Comparison of ENCODE assay signal across 8 mouse cellular contexts in the genomic region with DNA sequence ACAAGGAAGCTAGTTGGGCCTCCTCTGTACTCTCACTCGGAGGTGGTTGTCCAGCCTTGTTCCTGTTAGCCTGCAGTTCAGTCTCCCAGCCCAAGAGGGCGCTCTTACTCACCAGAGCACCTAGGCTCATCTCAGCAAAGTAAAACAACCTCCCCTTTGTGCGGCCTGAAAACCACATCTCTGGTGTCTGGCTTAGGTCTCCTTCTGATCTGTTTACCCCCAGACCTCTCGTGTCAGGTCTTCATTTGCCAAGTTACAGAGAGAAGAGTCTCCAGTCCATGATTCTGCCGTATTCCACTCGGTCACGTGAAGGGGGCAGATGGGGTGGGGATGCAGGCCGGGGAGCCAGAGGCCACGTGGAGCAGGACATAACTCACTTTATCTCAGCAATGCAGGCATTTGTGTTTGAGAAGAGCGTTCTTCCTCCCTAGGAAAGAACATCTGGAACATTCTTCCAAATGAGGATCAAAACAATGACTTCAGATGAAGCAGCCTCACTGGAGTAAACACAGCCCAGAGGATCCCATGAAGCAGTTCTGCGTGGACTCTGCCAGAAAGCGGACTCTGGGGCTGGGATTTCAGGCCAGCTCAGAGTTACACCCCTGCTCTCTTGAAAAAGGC. TPM values are rescaled to one million over a fixed set of nuclear protein-coding genes. Genes with fewer than 3 reads are reported as not detected.
DNase-seq lines count a peak whose midpoint lies in the region; ATAC-seq and TF ChIP-seq lines count a peak whose summit lies in the region.

No protein-coding gene starts in this region.

- no peak overlapping the region for H3K4me3 ChIP-seq in hindbrain, embryonic 11.5 days (ENCODE audit: low read depth, low read length)
- no peak overlapping the region for H3K4me3 ChIP-seq in hindbrain, embryonic 13.5 days
- no peak overlapping the region for H3K4me3 ChIP-seq in limb, embryonic 12.5 days (replicated peaks)
- no peak overlapping the region for H3K4me3 ChIP-seq in neural tube, embryonic 13.5 days
- H3K4me3 ChIP-seq in testis, adult 2 months (ENCODE audit: control insufficient read depth, low read depth, low read length): no peak overlapping the region

- no peak for ATAC-seq in hindbrain, embryonic 11.5 days (ENCODE audit: low FRiP score)
- no peak for ATAC-seq in hindbrain, embryonic 13.5 days (ENCODE audit: low FRiP score)
- ATAC-seq in limb, embryonic 12.5 days (ENCODE audit: insufficient number of reproducible peaks, insufficient read depth, low FRiP score, low TSS enrichment, low read depth): no peak
- ATAC-seq in neural tube, embryonic 13.5 days (ENCODE audit: low read depth): no peak

- H3K27me3 ChIP-seq in hindbrain, embryonic 11.5 days (ENCODE audit: control insufficient read depth, insufficient read depth, low read length): no peaks in the 10 kb centered on the region
- H3K27me3 ChIP-seq in hindbrain, embryonic 13.5 days: no peaks in the 10 kb centered on the region
- H3K27me3 ChIP-seq in limb, embryonic 12.5 days: no peaks in the 10 kb centered on the region
- no peaks in the 10 kb centered on the region for H3K27me3 ChIP-seq in neural tube, embryonic 13.5 days
- H3K27me3 ChIP-seq in testis, adult 2 months (ENCODE audit: control insufficient read depth, insufficient read depth, low read length): no peaks in the 10 kb centered on the region

- peak; percentile 80 for DNase-seq in hindbrain, embryonic 11.5 days (ENCODE audit: low spot score)
- DNase-seq in cerebellum, adult 8-10 months: peak; percentile 43
- DNase-seq in gastrocnemius, postnatal 10 days: peak; percentile 77
- peak; percentile 86 for DNase-seq in kidney, adult 18-20 months

- H3K9ac ChIP-seq in hindbrain, embryonic 11.5 days (ENCODE audit: low read depth, low read length): no peak overlapping the region
- no peak overlapping the region for H3K9ac ChIP-seq in hindbrain, embryonic 13.5 days
- no peak overlapping the region for H3K9ac ChIP-seq in limb, embryonic 12.5 days (replicated peaks)
- no peak overlapping the region for H3K9ac ChIP-seq in neural tube, embryonic 13.5 days

- no peak overlapping the region for H3K27ac ChIP-seq in hindbrain, embryonic 11.5 days (ENCODE audit: low read depth, low read length)
- H3K27ac ChIP-seq in hindbrain, embryonic 13.5 days: no peak overlapping the region
- peak overlapping the region; percentile 76 for H3K27ac ChIP-seq in limb, embryonic 12.5 days
- H3K27ac ChIP-seq in neural tube, embryonic 13.5 days (replicated peaks): 0 out of 2 replicates have a peak overlapping the region, but pooled peaks have one; percentile 23
- H3K27ac ChIP-seq in testis, adult 2 months (ENCODE audit: control insufficient read depth, insufficient read depth, low read depth, low read length): no peak overlapping the region; the same call in 1 of the 2 replicates

- no peak overlapping the region for H3K4me2 ChIP-seq in hindbrain, embryonic 11.5 days (replicated peaks; ENCODE audit: low read depth, low read length)
- H3K4me2 ChIP-seq in hindbrain, embryonic 13.5 days: no peak overlapping the region
- no peak overlapping the region for H3K4me2 ChIP-seq in limb, embryonic 12.5 days
- no peak overlapping the region for H3K4me2 ChIP-seq in neural tube, embryonic 13.5 days

- peak; percentile 95 for TF ChIP-seq CTCF in testis, adult 2 months (IDR thresholded peaks at IDR 0.05; ENCODE audit: control insufficient read depth, insufficient read depth, insufficient replicate concordance, low read depth, low read length)

- H3K9me3 ChIP-seq in hindbrain, embryonic 11.5 days (ENCODE audit: control insufficient read depth, low read length): no peaks in the 10 kb centered on the region
- H3K9me3 ChIP-seq in hindbrain, embryonic 13.5 days: no peaks in the 10 kb centered on the region
- H3K9me3 ChIP-seq in limb, embryonic 12.5 days: no peaks in the 10 kb centered on the region
- H3K9me3 ChIP-seq in neural tube, embryonic 13.5 days: no peaks in the 10 kb centered on the region

- no peaks in the 10 kb centered on the region for H3K36me3 ChIP-seq in hindbrain, embryonic 11.5 days (ENCODE audit: control insufficient read depth, insufficient read depth, low read length)
- no peaks in the 10 kb centered on the region for H3K36me3 ChIP-seq in hindbrain, embryonic 13.5 days
- no peaks in the 10 kb centered on the region for H3K36me3 ChIP-seq in limb, embryonic 12.5 days
- H3K36me3 ChIP-seq in neural tube, embryonic 13.5 days: no peaks in the 10 kb centered on the region
- no peaks in the 10 kb centered on the region for H3K36me3 ChIP-seq in testis, adult 2 months (ENCODE audit: control insufficient read depth, insufficient read depth, low read length)

- 70% methylated on average over 12 of the region's 12 CpGs for WGBS in hindbrain, embryonic 11.5 days
- WGBS in hindbrain, embryonic 13.5 days: 72% methylated on average over 12 of the region's 12 CpGs
- 66% methylated on average over 12 of the region's 12 CpGs for WGBS in limb, embryonic 12.5 days
- 52% methylated on average over 12 of the region's 12 CpGs for WGBS in neural tube, embryonic 13.5 days

- peaks cover 1% of the 10 kb centered on the region for H3K4me1 ChIP-seq in hindbrain, embryonic 11.5 days (replicated peaks; ENCODE audit: control insufficient read depth, insufficient read depth, low read length)
- 0 out of 2 replicates have a peak, but pooled peaks cover under 1% of the 10 kb centered on the region for H3K4me1 ChIP-seq in hindbrain, embryonic 13.5 days (replicated peaks)
- H3K4me1 ChIP-seq in limb, embryonic 12.5 days (replicated peaks): peaks cover 42% of the 10 kb centered on the region
- H3K4me1 ChIP-seq in neural tube, embryonic 13.5 days (replicated peaks): peaks cover 17% of the 10 kb centered on the region; the same call in 1 of the 2 replicates
- H3K4me1 ChIP-seq in testis, adult 2 months (ENCODE audit: control insufficient read depth, insufficient read depth, low read length): no peaks in the 10 kb centered on the region

- TF ChIP-seq POLR2A in testis, adult 2 months (IDR thresholded peaks at IDR 0.05; ENCODE audit: control insufficient read depth, low read depth, low read length): no peak

RNA-seq across cellular contexts. Expression of gene Lect2, which starts 27.5 kb away (rescaled TPM):
- polyA plus RNA-seq in hindbrain, embryonic 11.5 days (2014; fragmentation: Nextera tagmentation; extraction: Ambion mirVana): not detected in 2 replicates
- not detected in 2 replicates for polyA plus RNA-seq in hindbrain, embryonic 13.5 days (2015; fragmentation: Nextera tagmentation; extraction: Ambion mirVana)
- not detected for total RNA-seq in gastrocnemius, postnatal 10 days (2021)
- polyA plus RNA-seq in limb, embryonic 12.5 days (2016; fragmentation: Nextera tagmentation; extraction: Ambion mirVana): not detected in 2 replicates
- polyA plus RNA-seq in neural tube, embryonic 13.5 days (2015; fragmentation: Nextera tagmentation; extraction: Ambion mirVana): not detected in 2 replicates
- not detected in 2 replicates for polyA plus RNA-seq in testis, adult 2 months (2012; rRNA removed)

RNA-seq across cellular contexts. Expression of gene Tgfbi, which starts 33.5 kb away (rescaled TPM):
- 40.0 and 48.4 TPM in 2 replicates for polyA plus RNA-seq in hindbrain, embryonic 11.5 days (2014; fragmentation: Nextera tagmentation; extraction: Ambion mirVana)
- polyA plus RNA-seq in hindbrain, embryonic 13.5 days (2015; fragmentation: Nextera tagmentation; extraction: Ambion mirVana): 11.3 and 14.6 TPM in 2 replicates
- 10 to 100 TPM; 61.2 to 76.3 TPM for total RNA-seq in gastrocnemius, postnatal 10 days (2021)
- polyA plus RNA-seq in limb, embryonic 12.5 days (2016; fragmentation: Nextera tagmentation; extraction: Ambion mirVana): 111 and 113 TPM in 2 replicates
- 15.3 and 25.2 TPM in 2 replicates for polyA plus RNA-seq in neural tube, embryonic 13.5 days (2015; fragmentation: Nextera tagmentation; extraction: Ambion mirVana)
- polyA plus RNA-seq in testis, adult 2 months (2012; rRNA removed): 10.4 and 12.5 TPM in 2 replicates

RNA-seq across cellular contexts. Expression of gene Fbxl21, which starts 53.5 kb away (rescaled TPM):
- 3.2 and 3.3 TPM in 2 replicates for polyA plus RNA-seq in hindbrain, embryonic 11.5 days (2014; fragmentation: Nextera tagmentation; extraction: Ambion mirVana)
- 2.8 and 3.5 TPM in 2 replicates for polyA plus RNA-seq in hindbrain, embryonic 13.5 days (2015; fragmentation: Nextera tagmentation; extraction: Ambion mirVana)
- total RNA-seq in gastrocnemius, postnatal 10 days (2021): under 1 TPM; 0.47 to 0.49 TPM
- 2.8 TPM in 2 replicates for polyA plus RNA-seq in limb, embryonic 12.5 days (2016; fragmentation: Nextera tagmentation; extraction: Ambion mirVana)
- polyA plus RNA-seq in neural tube, embryonic 13.5 days (2015; fragmentation: Nextera tagmentation; extraction: Ambion mirVana): 3.9 and 4.2 TPM in 2 replicates
- 0.55 and 0.64 TPM in 2 replicates for polyA plus RNA-seq in testis, adult 2 months (2012; rRNA removed)

Comparison
In these comparisons a context has a peak if more than half of its experiments do, and no peak if none do; other contexts are left out.
1. H3K27ac ChIP-seq: peak in limb, embryonic 12.5 days (single experiment) and neural tube, embryonic 13.5 days (single experiment); none in hindbrain, embryonic 11.5 days (single experiment), hindbrain, embryonic 13.5 days (single experiment) and testis, adult 2 months (single experiment).
2. Peak in every context shown above with its lines, with median percentiles within 50 percentile points of each other: DNase-seq.